In the genomic region with DNA sequence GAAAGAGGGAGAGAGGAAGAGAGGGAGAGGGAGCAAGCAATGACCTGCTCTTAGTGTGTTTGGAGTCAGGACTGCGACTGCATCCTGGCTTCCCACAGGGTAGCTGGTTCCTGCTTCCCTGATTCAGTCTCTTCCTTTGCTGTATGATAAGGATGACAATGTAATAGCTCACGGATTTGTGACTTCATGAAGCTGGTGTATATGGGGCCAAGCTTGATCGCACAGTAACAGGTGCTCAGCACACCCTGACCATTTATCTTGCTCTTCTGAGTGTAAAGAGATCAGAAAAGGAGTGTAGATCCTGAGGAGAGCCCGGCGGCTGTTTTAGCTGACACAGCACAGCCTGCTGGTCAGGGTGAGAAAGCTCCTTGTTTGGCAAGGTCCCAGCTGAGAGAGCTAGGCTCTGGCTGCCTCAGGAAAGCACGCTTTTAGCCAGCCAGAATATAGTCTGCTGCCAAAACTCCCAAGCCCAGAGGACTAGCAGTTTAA, we compare ENCODE assay signal across 8 mouse cellular contexts.
DNase-seq lines count a peak whose midpoint lies in the region; ATAC-seq lines count a peak whose summit lies in the region.

No protein-coding gene starts in this region.

- no peak overlapping the region for H3K9ac ChIP-seq in hindbrain, embryonic 16.5 days (ENCODE audit: low read depth, low read length)

- ATAC-seq in common myeloid progenitor, adult 5-6 weeks (replicated peaks; ENCODE audit: low read depth, poor library complexity, severe bottlenecking): peak; percentile 78
- peak; percentile 93 for ATAC-seq in hindbrain, embryonic 16.5 days
- ATAC-seq in megakaryocyte progenitor cell, adult 5-6 weeks (replicated peaks; ENCODE audit: poor library complexity): peak; percentile 72

- peak; percentile 94 for DNase-seq in adipocyte (ENCODE audit: low spot score)
- DNase-seq in gastrocnemius, adult 8-10 months (ENCODE audit: low spot score in 2 of 2): peak; percentile 69 to 82
- peak; percentile 77 for DNase-seq in left cerebral cortex, adult 11 months (ENCODE audit: low spot score)
- DNase-seq in right cerebral cortex, postnatal 14 days: peak; percentile 83
- peak; percentile 70 to 83 for DNase-seq in urinary bladder, postnatal 4 days (ENCODE audit: low spot score in 2 of 2)

- H3K36me3 ChIP-seq in hindbrain, embryonic 16.5 days (ENCODE audit: control insufficient read depth, insufficient read depth, low read length): no peaks in the 10 kb centered on the region

- H3K27ac ChIP-seq in hindbrain, embryonic 16.5 days (ENCODE audit: low read depth, low read length): no peak overlapping the region

- H3K9me3 ChIP-seq in hindbrain, embryonic 16.5 days (ENCODE audit: control insufficient read depth, low read length): no peaks in the 10 kb centered on the region

- H3K27me3 ChIP-seq in hindbrain, embryonic 16.5 days (replicated peaks; ENCODE audit: control insufficient read depth, insufficient read depth, low read length): no peaks in the 10 kb centered on the region

- H3K4me2 ChIP-seq in hindbrain, embryonic 16.5 days (ENCODE audit: low read length): no peak overlapping the region

- peaks cover 9% of the 10 kb centered on the region; the same call in 1 of the 2 replicates for H3K4me1 ChIP-seq in hindbrain, embryonic 16.5 days (ENCODE audit: control insufficient read depth, insufficient read depth, low read depth, low read length)

- 21% methylated on average over 6 of the region's 6 CpGs for WGBS in hindbrain, embryonic 16.5 days

- no peak overlapping the region for H3K4me3 ChIP-seq in hindbrain, embryonic 16.5 days (ENCODE audit: low read length)
